8 mouse cellular contexts compared by ENCODE assay signal in the genomic region with DNA sequence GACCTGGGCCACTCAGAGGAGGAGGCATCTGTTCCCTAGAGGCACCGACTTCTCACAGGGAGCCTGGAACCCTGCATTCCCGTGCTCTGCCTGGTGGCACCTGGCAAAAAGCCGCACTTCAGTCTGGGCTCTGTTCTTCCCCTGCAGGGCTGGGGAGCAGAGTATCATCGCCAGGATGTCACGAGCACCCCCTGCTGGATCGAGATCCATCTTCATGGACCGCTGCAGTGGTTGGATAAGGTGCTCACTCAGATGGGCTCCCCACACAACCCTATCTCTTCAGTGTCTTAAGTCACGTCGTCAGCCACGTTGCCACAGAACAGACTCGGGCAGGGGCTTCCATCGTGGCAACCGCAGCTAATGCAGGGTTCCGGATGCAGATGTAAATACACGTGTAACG. TPM values are rescaled to one million over a fixed set of nuclear protein-coding genes. Genes with fewer than 3 reads are reported as not detected.
DNase-seq lines count a peak whose midpoint lies in the region; ATAC-seq lines count a peak whose summit lies in the region.

No protein-coding gene starts in this region.

- peak; percentile 10 for DNase-seq in gastrocnemius, adult 18-20 months (ENCODE audit: low spot score)
- no peak for DNase-seq in gastrocnemius, adult 8-10 months (ENCODE audit: low spot score in 2 of 2)
- peak; percentile 29 to 64 for DNase-seq in frontal cortex, adult 2 months (ENCODE audit: extremely low spot score in 1 of 2, low spot score in 1 of 2)
- peak; percentile 58 to 68 for DNase-seq in left cerebral cortex, postnatal 14 days (ENCODE audit: low spot score in 2 of 2)
- peak; percentile 43 for DNase-seq in right cerebral cortex, postnatal 25 days

- intact Hi-C loops in left cerebral cortex, postnatal 14 days (cut with DNase I), result loop anchor here (5.0 kb wide), 1 partner anchor 60 kb away; a partner anchor contains a TSS

- peak; percentile 86 for ATAC-seq in cerebellum, adult (ENCODE audit: insufficient number of reproducible peaks, low FRiP score, low TSS enrichment)
- ATAC-seq in inflammation-experienced regulatory T-cells, adult 6 months, result peak; percentile 64
- peak; percentile 96 for ATAC-seq in megakaryocyte progenitor cell, adult 5-6 weeks (replicated peaks; ENCODE audit: poor library complexity)

RNA-seq across cellular contexts. Expression of a gene that starts 10.4 kb away (rescaled TPM):
- 10 to 100 TPM; 24.1 to 26.6 TPM for total RNA-seq in gastrocnemius, adult 18-20 months (2021)
- 10 to 100 TPM; 23.9 to 34.6 (median 29.8) TPM for total RNA-seq in gastrocnemius, adult 8-10 months (2022)
- polyA plus RNA-seq in frontal cortex, adult 2 months (2012; rRNA removed), result 48.9 and 71.2 TPM in 2 replicates
- polyA plus RNA-seq in inflammation-experienced regulatory T-cells, adult 6 months (2017; shearing (Covaris generic)), result 1 to 10 TPM; 3.6 to 6.0 (median 5.8) TPM
- 10 to 100 TPM; 52.8 to 53.6 TPM for total RNA-seq in left cerebral cortex, postnatal 14 days (2021)
- 39.8 and 44.5 TPM in 2 replicates for total RNA-seq in megakaryocyte progenitor cell, adult 5-6 weeks (2015)
- total RNA-seq in megakaryocyte progenitor cell, adult 5-6 weeks (2017), result 50.5 and 51.6 TPM in 2 replicates

RNA-seq across cellular contexts. Expression of a gene that starts 41.8 kb away (rescaled TPM):
- total RNA-seq in gastrocnemius, adult 18-20 months (2021), result under 1 TPM; 0.18 to 0.28 TPM
- under 1 TPM; 0.05 to 0.29 (median 0.11) TPM for total RNA-seq in gastrocnemius, adult 8-10 months (2022)
- 5.7 and 6.2 TPM in 2 replicates for polyA plus RNA-seq in frontal cortex, adult 2 months (2012; rRNA removed)
- polyA plus RNA-seq in inflammation-experienced regulatory T-cells, adult 6 months (2017; shearing (Covaris generic)), result not detected
- total RNA-seq in left cerebral cortex, postnatal 14 days (2021), result 1 to 10 TPM; 6.1 to 6.2 TPM
- total RNA-seq in megakaryocyte progenitor cell, adult 5-6 weeks (2015), result not detected in 2 replicates
- not detected in 2 replicates for total RNA-seq in megakaryocyte progenitor cell, adult 5-6 weeks (2017)

Comparison
In these comparisons a context has a peak if more than half of its experiments do, and no peak if none do; other contexts are left out.
1. DNase-seq: peak in gastrocnemius, adult 18-20 months (single experiment), frontal cortex, adult 2 months (2 of 2), left cerebral cortex, postnatal 14 days (2 of 2) and right cerebral cortex, postnatal 25 days (single experiment); none in gastrocnemius, adult 8-10 months (0 of 2).
2. RNA of a gene that starts 41.8 kb away (total RNA-seq): 6.1 to 6.2 TPM in left cerebral cortex, postnatal 14 days; 0.18 to 0.28 TPM in gastrocnemius, adult 18-20 months, 0.05 to 0.29 TPM in gastrocnemius, adult 8-10 months and not detected in megakaryocyte progenitor cell, adult 5-6 weeks; every median in the first group is over 4 times any median in the second.
3. Peak in every context shown above with its lines, with median percentiles within 50 percentile points of each other: ATAC-seq.